In genomic region chr12:86823855-86824589, GRCm38 (mm10) we compare ENCODE assay signal across 8 mouse cellular contexts.
DNase-seq lines count a peak whose midpoint lies in the region; ATAC-seq lines count a peak whose summit lies in the region.

No protein-coding gene starts in this region.

- H3K9ac ChIP-seq in heart, embryonic 15.5 days: peak overlapping the region; percentile 58
- H3K9ac ChIP-seq in liver, embryonic 15.5 days: peak overlapping the region; percentile 50
- H3K9ac ChIP-seq in stomach, embryonic 15.5 days: 0 out of 2 replicates have a peak overlapping the region, but pooled peaks have one; percentile 22

- DNase-seq in brain, embryonic 18.5 days (ENCODE audit: low read depth, low spot score): peak; percentile 88
- peak; percentile 96 for DNase-seq in forebrain, embryonic 10.5 days (ENCODE audit: extremely low spot score, low spot score)
- DNase-seq in kidney, postnatal 14 days: peak; percentile 97
- peak; percentile 90 for DNase-seq in neural tube, embryonic 10.5 days (ENCODE audit: extremely low spot score, low spot score)

- no peaks in the 10 kb centered on the region for H3K36me3 ChIP-seq in forebrain, embryonic 10.5 days (replicated peaks)
- H3K36me3 ChIP-seq in heart, embryonic 15.5 days: no peaks in the 10 kb centered on the region
- H3K36me3 ChIP-seq in liver, embryonic 15.5 days (replicated peaks): no peaks in the 10 kb centered on the region
- no peaks in the 10 kb centered on the region for H3K36me3 ChIP-seq in stomach, embryonic 15.5 days

- H3K27ac ChIP-seq in forebrain, embryonic 10.5 days: peak overlapping the region; percentile 95
- H3K27ac ChIP-seq in heart, embryonic 15.5 days: peak overlapping the region; percentile 99
- peak overlapping the region; percentile 85 for H3K27ac ChIP-seq in liver, embryonic 15.5 days (replicated peaks)
- H3K27ac ChIP-seq in stomach, embryonic 15.5 days: peak overlapping the region; percentile 99

- H3K9me3 ChIP-seq in forebrain, embryonic 10.5 days: no peaks in the 10 kb centered on the region
- H3K9me3 ChIP-seq in heart, embryonic 15.5 days (replicated peaks): no peaks in the 10 kb centered on the region
- H3K9me3 ChIP-seq in liver, embryonic 15.5 days (replicated peaks): no peaks in the 10 kb centered on the region
- no peaks in the 10 kb centered on the region for H3K9me3 ChIP-seq in stomach, embryonic 15.5 days

- WGBS in forebrain, embryonic 10.5 days: under 1% methylated on average over 29 of the region's 29 CpGs
- under 1% methylated on average over 29 of the region's 29 CpGs for WGBS in heart, embryonic 15.5 days
- WGBS in liver, embryonic 15.5 days (ENCODE audit: insufficient replicate concordance): 3% methylated on average over 29 of the region's 29 CpGs
- under 1% methylated on average over 28 of the region's 29 CpGs for WGBS in stomach, embryonic 15.5 days

- H3K4me3 ChIP-seq in forebrain, embryonic 10.5 days: peak overlapping the region; percentile 44
- H3K4me3 ChIP-seq in heart, embryonic 15.5 days: peak overlapping the region; percentile 36
- H3K4me3 ChIP-seq in liver, embryonic 15.5 days (replicated peaks): peak overlapping the region; percentile 56
- peak overlapping the region; percentile 26 for H3K4me3 ChIP-seq in stomach, embryonic 15.5 days (replicated peaks)

- peak; percentile 70 for ATAC-seq in CD4-positive, CD25-positive, alpha-beta regulatory T cell, adult 4 months
- ATAC-seq in heart, embryonic 15.5 days (replicated peaks; ENCODE audit: insufficient number of reproducible peaks, insufficient read depth, low FRiP score, low read depth): peak; percentile 81
- ATAC-seq in liver, embryonic 15.5 days (ENCODE audit: insufficient read depth): peak; percentile 53
- ATAC-seq in stomach, embryonic 15.5 days (ENCODE audit: insufficient read depth, low FRiP score, low read depth): peak; percentile 82

- H3K4me1 ChIP-seq in forebrain, embryonic 10.5 days: peaks cover 66% of the 10 kb centered on the region
- peaks cover 58% of the 10 kb centered on the region for H3K4me1 ChIP-seq in heart, embryonic 15.5 days (replicated peaks)
- peaks cover 53% of the 10 kb centered on the region for H3K4me1 ChIP-seq in liver, embryonic 15.5 days (replicated peaks)
- peaks cover 31% of the 10 kb centered on the region for H3K4me1 ChIP-seq in stomach, embryonic 15.5 days

- peak overlapping the region; percentile 64 for H3K4me2 ChIP-seq in heart, embryonic 15.5 days
- H3K4me2 ChIP-seq in liver, embryonic 15.5 days: peak overlapping the region; percentile 77
- H3K4me2 ChIP-seq in stomach, embryonic 15.5 days: peak overlapping the region; percentile 59

- H3K27me3 ChIP-seq in forebrain, embryonic 10.5 days (ENCODE audit: poor library complexity, severe bottlenecking): 0 out of 2 replicates have a peak, but pooled peaks cover 1% of the 10 kb centered on the region
- H3K27me3 ChIP-seq in heart, embryonic 15.5 days: no peaks in the 10 kb centered on the region
- H3K27me3 ChIP-seq in liver, embryonic 15.5 days: no peaks in the 10 kb centered on the region
- H3K27me3 ChIP-seq in stomach, embryonic 15.5 days (replicated peaks): no peaks in the 10 kb centered on the region

Comparison
In these comparisons a context has a peak if more than half of its experiments do, and no peak if none do; other contexts are left out.
1. Peak in every context shown above with its lines: DNase-seq, ATAC-seq, H3K4me3 ChIP-seq and H3K27ac ChIP-seq.